Mouse (Mus musculus) hindbrain, embryonic 11.5 days (tissue): ENCODE data around the gene Cpeb2. TPM values are rescaled to one million over a fixed set of nuclear protein-coding genes. Genes with fewer than 3 reads are reported as not detected.

Experiments used
- ATAC-seq: fragments of 200-750 bp; cut with Nextera tagmentation; 2 replicates; pipeline ENCODE4 v1.8.0; 2017; ENCODE audit warnings: mild to moderate bottlenecking, moderate TSS enrichment, moderate library complexity; ENCODE audit not compliant: low FRiP score
- DNase-seq: peaks from one replicate; pipeline ENCODE4 v3.0.0-alpha.2; 2015; ENCODE audit warnings: low spot score
- H3K27ac ChIP-seq: fragments of 300-500 bp; sonication (generic); 2 replicates; pipeline ENCODE4 v1.5.1; 2014; ENCODE audit warnings: mild to moderate bottlenecking, low read depth, low read length
- H3K27me3 ChIP-seq: fragments of 300-500 bp; sonication (generic); 2 replicates; pipeline ENCODE4 v1.6.1; 2014; ENCODE audit warnings: mild to moderate bottlenecking, low read length, moderate library complexity, mixed read lengths; ENCODE audit not compliant: control insufficient read depth, insufficient read depth
- H3K36me3 ChIP-seq: fragments of 300-500 bp; sonication (generic); 2 replicates; pipeline ENCODE4 v1.6.1; 2014; ENCODE audit warnings: mild to moderate bottlenecking, low read length, moderate library complexity, mixed read lengths; ENCODE audit not compliant: control insufficient read depth, insufficient read depth
- H3K4me1 ChIP-seq: fragments of 300-500 bp; sonication (generic); replicated peaks from 2 replicates; pipeline ENCODE4 v1.6.1; 2014; ENCODE audit warnings: low read length, mixed read lengths; ENCODE audit not compliant: control insufficient read depth, insufficient read depth
- H3K4me2 ChIP-seq: fragments of 300-500 bp; sonication (generic); replicated peaks from 2 replicates; pipeline ENCODE4 v1.6.1; 2014; ENCODE audit warnings: mild to moderate bottlenecking, low read depth, low read length
- H3K4me3 ChIP-seq: fragments of 300-500 bp; sonication (generic); 2 replicates; pipeline ENCODE4 v1.5.1; 2014; ENCODE audit warnings: low read depth, low read length
- H3K9ac ChIP-seq: fragments of 300-500 bp; sonication (generic); 2 replicates; pipeline ENCODE4 v1.6.1; 2014; ENCODE audit warnings: low read depth, low read length
- H3K9me3 ChIP-seq: fragments of 300-500 bp; sonication (generic); 2 replicates; pipeline ENCODE4 v1.6.1; 2016; ENCODE audit warnings: low read length; ENCODE audit not compliant: control insufficient read depth
- WGBS: fragments of 180-500 bp; shearing (Covaris S2); extraction: QIAGEN DNeasy Blood & Tissue Kit; methylation state at CpG from one replicate; pipeline ENCODE4 v1.1.7; 2014; 5-methylcytosine and 5-hydroxymethylcytosine counted together
- polyA plus RNA-seq: library from polyadenylated mRNA; unstranded; fragments of >200 nt; fragmentation: Nextera tagmentation; extraction: Ambion mirVana; gene quantifications from 2 replicates; pipeline ENCODE4 v1.2.1, GENCODE M21; 2014

Cpeb2 gene
- polyA plus RNA-seq, 1 experiment from 2014 or later, result 6.8 TPM

DNA sequence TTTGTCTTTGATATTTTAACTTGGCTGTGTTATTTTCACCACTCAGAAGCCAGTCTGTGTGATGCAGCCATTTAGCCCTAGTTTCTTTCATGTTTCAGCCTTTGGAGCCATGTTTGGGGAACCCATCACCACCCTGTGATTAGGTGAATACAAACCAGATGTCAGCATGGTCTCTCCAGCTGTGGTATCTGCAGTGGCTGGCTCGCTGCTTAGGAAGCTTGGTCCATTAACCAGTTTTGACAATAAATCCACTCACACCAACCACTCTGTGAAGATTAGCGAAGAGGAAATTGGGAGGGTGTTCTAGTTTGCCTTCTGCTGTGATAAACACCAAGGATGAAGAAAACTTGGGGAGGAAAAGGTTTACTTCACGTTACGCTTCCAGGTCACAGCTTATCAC is 92.6 kb downstream of the Cpeb2 start:
- H3K27ac ChIP-seq, result no peak overlapping the region
- H3K9me3 ChIP-seq, result no peaks in the 10 kb centered on the region
- H3K4me3 ChIP-seq, result no peak overlapping the region
- H3K4me1 ChIP-seq, result no peaks in the 10 kb centered on the region
- H3K4me2 ChIP-seq, result no peak overlapping the region
- H3K27me3 ChIP-seq, result no peaks in the 10 kb centered on the region
- no peak overlapping the region for H3K9ac ChIP-seq
- H3K36me3 ChIP-seq, result no peaks in the 10 kb centered on the region
- ATAC-seq (no peak), DNase-seq (no peak)
- 77% methylated on average over 4 of the region's 4 CpGs for WGBS

DNA sequence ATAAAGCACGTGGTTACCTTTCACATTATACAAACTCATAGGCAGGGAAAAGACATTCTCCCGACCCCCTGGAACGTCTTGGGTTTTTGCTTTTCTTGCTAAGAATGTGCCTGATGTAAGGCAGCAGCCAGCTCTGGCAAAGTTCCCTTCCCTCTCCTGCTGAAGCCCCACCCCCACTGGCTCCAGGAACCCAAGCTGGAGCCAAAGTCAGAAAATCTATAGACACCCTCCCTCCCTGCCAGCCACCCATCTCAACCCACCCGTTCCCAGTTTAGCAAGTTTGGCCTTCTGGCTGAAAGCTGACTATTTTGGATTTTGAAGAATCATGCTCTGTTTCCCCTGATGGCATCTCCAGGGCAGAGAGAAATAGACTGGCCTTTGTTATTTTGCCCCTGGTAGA is 95.6 kb downstream of the Cpeb2 start:
- DNase-seq, result no peak
- Histone ChIP-seq H3K4me3 (no peak overlapping the region), H3K4me2 (no peak overlapping the region), H3K9ac (no peak overlapping the region), H3K27me3 (no peaks in the 10 kb centered on the region), H3K9me3 (no peaks in the 10 kb centered on the region), H3K27ac (no peak overlapping the region), H3K4me1 (no peaks in the 10 kb centered on the region), H3K36me3 (no peaks in the 10 kb centered on the region)
- no peak for ATAC-seq
- WGBS, result 46% methylated on average over 4 of the region's 4 CpGs

DNA sequence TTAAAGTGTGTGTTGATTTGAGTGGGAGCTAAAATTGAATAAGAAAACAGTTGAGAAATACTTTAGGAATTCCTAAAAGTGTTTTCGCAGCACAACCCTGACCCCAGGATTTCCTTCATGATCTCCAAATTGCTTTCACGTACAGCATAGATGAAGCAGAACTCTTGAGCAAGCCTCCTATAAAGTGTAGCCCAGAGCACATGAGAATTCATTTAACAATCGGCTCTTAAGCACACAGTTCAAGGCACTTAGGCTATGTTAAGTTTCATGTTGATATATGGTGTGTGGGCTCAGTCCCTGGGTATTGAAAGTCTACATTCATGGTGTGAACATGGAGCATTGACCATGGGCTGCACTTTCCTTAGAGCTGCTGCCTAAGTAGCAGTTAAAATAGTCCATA is 97.3 kb downstream of the Cpeb2 start:
- Histone ChIP-seq H3K27me3 (no peaks in the 10 kb centered on the region), H3K27ac (no peak overlapping the region), H3K36me3 (no peaks in the 10 kb centered on the region), H3K9ac (no peak overlapping the region), H3K9me3 (no peaks in the 10 kb centered on the region), H3K4me3 (no peak overlapping the region), H3K4me1 (no peaks in the 10 kb centered on the region), H3K4me2 (no peak overlapping the region)
- ATAC-seq (no peak), DNase-seq (no peak)
- 87% methylated on average over 3 of the region's 3 CpGs for WGBS

DNA sequence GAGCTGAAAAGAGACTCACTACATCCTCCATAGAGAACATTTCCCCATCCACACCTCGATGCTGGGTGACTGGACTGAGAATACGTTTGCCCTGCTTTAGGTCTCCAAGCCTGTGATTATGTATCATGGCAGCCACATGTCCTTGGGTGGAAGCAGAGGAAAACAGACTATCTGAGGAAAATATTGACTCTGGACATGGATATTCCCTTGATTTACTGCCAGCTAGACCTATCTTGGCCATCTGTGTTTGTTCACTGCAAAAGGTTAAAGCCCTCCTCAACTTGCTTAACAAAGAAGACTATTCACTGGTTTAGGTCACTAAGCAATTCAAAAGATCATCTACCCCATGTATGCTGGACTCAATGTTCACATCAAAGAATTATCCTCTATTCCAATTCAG is 101.5 kb downstream of the Cpeb2 start:
- H3K36me3 ChIP-seq, result no peaks in the 10 kb centered on the region
- no peaks in the 10 kb centered on the region for H3K9me3 ChIP-seq
- no peak overlapping the region for H3K4me2 ChIP-seq
- no peak for ATAC-seq
- H3K27ac ChIP-seq, result no peak overlapping the region
- H3K4me1 ChIP-seq, result no peaks in the 10 kb centered on the region
- no peaks in the 10 kb centered on the region for H3K27me3 ChIP-seq
- DNase-seq, result no peak
- no peak overlapping the region for H3K9ac ChIP-seq
- WGBS, result 83% methylated on average over 2 of the region's 2 CpGs
- no peak overlapping the region for H3K4me3 ChIP-seq

DNA sequence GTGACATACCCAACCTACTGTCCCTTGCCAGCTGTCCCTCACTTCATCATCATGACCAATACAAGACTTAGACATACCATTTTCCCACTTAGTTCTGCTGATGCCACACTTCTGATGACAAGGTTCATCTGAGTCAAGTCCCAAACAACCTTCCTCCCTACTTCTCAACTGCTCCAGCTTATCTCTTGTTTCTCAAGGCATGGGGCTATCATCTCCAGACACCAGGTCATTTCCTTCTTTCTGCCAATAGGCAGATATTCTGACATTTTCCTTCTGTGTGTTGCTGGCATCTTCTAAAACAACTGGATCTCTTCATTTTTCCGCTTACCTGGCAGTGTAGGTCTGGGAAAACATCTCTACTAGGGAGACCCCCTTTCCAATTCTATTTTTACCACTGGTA is 104.2 kb downstream of the Cpeb2 start:
- Histone ChIP-seq H3K4me3 (no peak overlapping the region), H3K9me3 (no peaks in the 10 kb centered on the region), H3K4me2 (no peak overlapping the region), H3K9ac (no peak overlapping the region), H3K27me3 (no peaks in the 10 kb centered on the region), H3K4me1 (no peaks in the 10 kb centered on the region), H3K27ac (no peak overlapping the region), H3K36me3 (no peaks in the 10 kb centered on the region)
- ATAC-seq (no peak), DNase-seq (no peak)
- 85% methylated on average over 1 of the region's 1 CpGs for WGBS

DNA sequence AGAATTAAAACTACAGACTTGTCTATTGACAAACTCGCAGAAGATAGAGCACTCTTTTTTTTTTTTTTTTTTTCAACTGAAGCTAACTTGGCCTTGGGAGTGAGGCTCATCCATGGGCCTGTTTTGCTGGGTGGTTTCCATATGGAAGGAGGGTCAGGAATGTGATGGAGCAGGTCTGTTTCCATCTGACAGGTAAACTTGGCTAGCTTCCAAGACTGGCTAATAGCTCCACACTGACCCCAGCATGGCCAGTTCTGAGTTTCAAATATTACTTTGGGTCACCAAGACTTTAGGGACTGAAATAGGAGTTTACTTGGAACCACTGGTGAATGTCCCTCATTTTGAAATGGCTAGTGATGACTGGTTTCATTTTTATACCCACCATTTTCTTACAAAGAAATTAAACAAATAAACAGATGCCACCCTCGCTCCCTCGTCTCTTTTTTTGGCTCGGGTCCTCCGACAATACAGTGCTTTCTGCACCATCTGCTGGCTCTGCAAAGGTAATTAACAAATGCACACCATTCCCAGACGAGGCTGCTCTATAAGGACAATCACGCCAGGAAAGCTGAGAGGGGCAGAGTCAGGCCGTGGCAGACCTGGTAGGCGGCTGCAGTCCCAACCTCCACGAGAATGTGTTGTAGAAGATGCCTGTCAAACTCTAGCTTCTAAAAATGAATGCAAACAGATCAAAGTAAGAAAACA is 106.0 kb downstream of the Cpeb2 start:
- Histone ChIP-seq H3K27ac (no peak overlapping the region), H3K4me2 (no peak overlapping the region), H3K4me3 (no peak overlapping the region), H3K36me3 (no peaks in the 10 kb centered on the region), H3K4me1 (no peaks in the 10 kb centered on the region), H3K27me3 (no peaks in the 10 kb centered on the region), H3K9me3 (no peaks in the 10 kb centered on the region), H3K9ac (no peak overlapping the region)
- ATAC-seq, result no peak
- no peak for DNase-seq
- 58% methylated on average over 10 of the region's 10 CpGs for WGBS
